Mouse (Mus musculus): ENCODE measurements around the gene Ssbp4. TPM values are rescaled to one million over a fixed set of nuclear protein-coding genes. Genes with fewer than 3 reads are reported as not detected.

Gene Ssbp4
- polyA plus RNA-seq, 1 experiment = 138 TPM

DNA sequence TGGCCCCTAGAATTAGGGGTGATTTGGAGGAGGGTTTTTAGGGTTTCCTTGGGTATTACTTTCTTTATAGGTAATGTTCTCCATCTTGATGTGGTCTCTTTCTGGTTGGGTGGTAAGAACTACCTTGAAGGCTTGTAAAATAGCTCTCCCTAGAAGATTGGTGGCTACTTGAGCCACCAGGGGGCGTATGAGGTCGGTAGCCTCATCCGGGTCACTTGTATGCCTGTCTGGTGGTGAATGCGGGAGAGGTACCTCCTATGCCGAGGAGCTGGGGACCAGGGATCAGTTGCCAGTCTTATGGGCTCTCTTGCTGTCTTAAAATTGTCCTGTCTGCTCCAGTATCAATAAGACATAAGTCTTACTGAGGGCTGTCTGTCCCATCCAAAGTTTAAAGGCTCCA lies 16.4 kb upstream of the Ssbp4 start:
- no peak overlapping the region for H3K4me3 ChIP-seq (ENCODE audit: low read depth, low read length)
- peaks cover 6% of the 10 kb centered on the region for H3K4me1 ChIP-seq (ENCODE audit: control insufficient read depth, insufficient read depth, insufficient read length, low read length)
- no peak overlapping the region for H3K27ac ChIP-seq (ENCODE audit: insufficient read depth, low read depth, low read length)
- no peaks in the 10 kb centered on the region for H3K27me3 ChIP-seq (ENCODE audit: control insufficient read depth, insufficient read depth, low read length)
- peak; percentile 75; the same call in 1 of the 2 replicates for TF ChIP-seq CTCF (IDR thresholded peaks at IDR 0.05; ENCODE audit: extremely low read depth, insufficient read length, insufficient replicate concordance, low read depth, low read length)
- TF ChIP-seq POLR2A (IDR thresholded peaks at IDR 0.05; ENCODE audit: low read depth, low read length) = no peak
- H3K36me3 ChIP-seq (ENCODE audit: control insufficient read depth, insufficient read depth, low read length) = no peaks in the 10 kb centered on the region
- WGBS = 3% methylated on average over 5 of the region's 5 CpGs

- Histone ChIP-seq H3K36me3 (ENCODE audit: control insufficient read depth, insufficient read depth, low read length) (no peaks in the 10 kb centered on the region), H3K27ac (ENCODE audit: insufficient read depth, low read depth, low read length) (no peak overlapping the region), H3K4me3 (ENCODE audit: low read depth, low read length) (no peak overlapping the region), H3K27me3 (ENCODE audit: control insufficient read depth, insufficient read depth, low read length) (no peaks in the 10 kb centered on the region), H3K4me1 (ENCODE audit: control insufficient read depth, insufficient read depth, insufficient read length, low read length) (peaks cover 2% of the 10 kb centered on the region)
- 25% methylated on average over 3 of the region's 3 CpGs for WGBS
- TF ChIP-seq POLR2A (IDR thresholded peaks at IDR 0.05; ENCODE audit: low read depth, low read length) = no peak
- no peak for TF ChIP-seq CTCF (IDR thresholded peaks at IDR 0.05; ENCODE audit: extremely low read depth, insufficient read length, insufficient replicate concordance, low read depth, low read length)
Measured at GRCm38 (mm10) chr8:70622220-70622619, 13.5 kb upstream of the Ssbp4 start.

DNA sequence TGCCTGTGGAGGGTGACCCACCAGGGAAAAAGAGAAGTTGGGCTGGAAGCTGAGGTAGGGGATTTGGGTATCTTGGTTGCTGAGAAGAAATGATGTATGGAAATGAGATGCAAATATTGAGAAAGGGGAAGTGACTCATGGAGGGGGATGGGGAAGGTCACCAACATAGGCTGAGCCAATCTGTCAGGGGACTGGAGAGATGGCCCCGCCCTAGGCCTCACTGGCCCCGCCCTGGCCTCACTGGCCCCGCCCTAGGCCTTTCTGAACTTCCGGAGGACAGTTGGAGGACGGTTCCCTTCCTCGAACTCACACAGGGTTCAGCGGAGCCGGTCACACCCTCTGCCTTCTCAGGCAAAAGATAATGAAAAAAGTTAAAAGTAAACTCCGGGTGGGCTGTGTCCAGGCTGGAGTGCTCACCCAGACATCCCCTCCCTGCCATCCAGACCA lies 10.2 kb upstream of the Ssbp4 start:
- Histone ChIP-seq H3K4me1 (ENCODE audit: control insufficient read depth, insufficient read depth, insufficient read length, low read length) (peaks cover 2% of the 10 kb centered on the region), H3K27me3 (ENCODE audit: control insufficient read depth, insufficient read depth, low read length) (no peaks in the 10 kb centered on the region), H3K27ac (ENCODE audit: insufficient read depth, low read depth, low read length) (no peak overlapping the region), H3K4me3 (ENCODE audit: low read depth, low read length) (peak overlapping the region; percentile 19), H3K36me3 (ENCODE audit: control insufficient read depth, insufficient read depth, low read length) (no peaks in the 10 kb centered on the region)
- TF ChIP-seq CTCF (IDR thresholded peaks at IDR 0.05; ENCODE audit: extremely low read depth, insufficient read length, insufficient replicate concordance, low read depth, low read length) = no peak
- no peak for TF ChIP-seq POLR2A (IDR thresholded peaks at IDR 0.05; ENCODE audit: low read depth, low read length)
- WGBS = 11% methylated on average over 9 of the region's 9 CpGs

- peak overlapping the region; percentile 41; the same call in 1 of the 2 replicates for H3K27ac ChIP-seq (ENCODE audit: insufficient read depth, low read depth, low read length)
- no peak for TF ChIP-seq POLR2A (IDR thresholded peaks at IDR 0.05; ENCODE audit: low read depth, low read length)
- TF ChIP-seq CTCF (IDR thresholded peaks at IDR 0.05; ENCODE audit: extremely low read depth, insufficient read length, insufficient replicate concordance, low read depth, low read length) = no peak
- no peaks in the 10 kb centered on the region for H3K27me3 ChIP-seq (ENCODE audit: control insufficient read depth, insufficient read depth, low read length)
- H3K4me1 ChIP-seq (ENCODE audit: control insufficient read depth, insufficient read depth, insufficient read length, low read length) = peaks cover 2% of the 10 kb centered on the region
- peak overlapping the region; percentile 48 for H3K4me3 ChIP-seq (ENCODE audit: low read depth, low read length)
- H3K36me3 ChIP-seq (ENCODE audit: control insufficient read depth, insufficient read depth, low read length) = no peaks in the 10 kb centered on the region
- WGBS = 86% methylated on average over 11 of the region's 11 CpGs
Measured at GRCm38 (mm10) chr8:70617985-70618384, 9.3 kb upstream of the Ssbp4 start.

DNA sequence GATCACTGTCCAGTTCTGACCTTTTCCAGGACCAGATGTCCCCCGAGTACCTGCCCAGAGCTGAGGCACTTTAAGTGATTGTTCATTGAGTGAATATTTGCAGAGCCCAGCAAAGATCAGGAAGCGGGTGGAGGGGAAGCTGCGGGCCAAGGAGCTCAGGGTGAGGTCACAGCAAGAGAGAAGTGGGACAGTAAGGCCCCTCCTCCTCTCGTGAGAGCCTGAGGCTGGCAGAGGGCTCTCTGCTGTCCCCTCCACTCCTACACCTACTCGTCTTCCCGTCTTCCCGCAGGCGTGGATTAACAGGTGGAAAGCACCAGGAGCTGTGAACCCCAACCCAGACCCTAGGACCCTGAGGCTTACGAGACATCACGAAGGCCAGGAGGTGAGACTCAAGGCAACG lies 8.0 kb upstream of the Ssbp4 start:
- TF ChIP-seq POLR2A (IDR thresholded peaks at IDR 0.05; ENCODE audit: low read depth, low read length) (no peak), CTCF (IDR thresholded peaks at IDR 0.05; ENCODE audit: extremely low read depth, insufficient read length, insufficient replicate concordance, low read depth, low read length) (no peak)
- peak overlapping the region; percentile 48 for H3K4me3 ChIP-seq (ENCODE audit: low read depth, low read length)
- 61% methylated on average over 11 of the region's 11 CpGs for WGBS
- H3K27me3 ChIP-seq (ENCODE audit: control insufficient read depth, insufficient read depth, low read length) = no peaks in the 10 kb centered on the region
- H3K36me3 ChIP-seq (ENCODE audit: control insufficient read depth, insufficient read depth, low read length) = no peaks in the 10 kb centered on the region
- peaks cover 3% of the 10 kb centered on the region for H3K4me1 ChIP-seq (ENCODE audit: control insufficient read depth, insufficient read depth, insufficient read length, low read length)
- peak overlapping the region; percentile 48 for H3K27ac ChIP-seq (ENCODE audit: insufficient read depth, low read depth, low read length)

GRCm38 (mm10) chr8:70615894-70616293 lies 7.2 kb upstream of the Ssbp4 start, which contains the start of gene Lrrc25:
Gene Lrrc25 (plus strand): TSS chr8:70616155.
- TF ChIP-seq POLR2A (IDR thresholded peaks at IDR 0.05; ENCODE audit: low read depth, low read length) (no peak), CTCF (IDR thresholded peaks at IDR 0.05; ENCODE audit: extremely low read depth, insufficient read length, insufficient replicate concordance, low read depth, low read length) (no peak)
- H3K27ac ChIP-seq (ENCODE audit: insufficient read depth, low read depth, low read length) = peak within 1 kb of the TSS; percentile 63
- H3K36me3 ChIP-seq (ENCODE audit: control insufficient read depth, insufficient read depth, low read length) = no peaks in the 10 kb centered on the region
- H3K27me3 ChIP-seq (ENCODE audit: control insufficient read depth, insufficient read depth, low read length) = no peaks in the 10 kb centered on the region
- H3K4me1 ChIP-seq (ENCODE audit: control insufficient read depth, insufficient read depth, insufficient read length, low read length) = peaks cover 7% of the 10 kb centered on the region
- H3K4me3 ChIP-seq (ENCODE audit: low read depth, low read length) = peak within 1 kb of the TSS; percentile 48
- 67% methylated on average over 3 of the region's 3 CpGs for WGBS

- no peak overlapping the region for H3K4me3 ChIP-seq (ENCODE audit: low read depth, low read length)
- no peaks in the 10 kb centered on the region for H3K36me3 ChIP-seq (ENCODE audit: control insufficient read depth, insufficient read depth, low read length)
- TF ChIP-seq CTCF (IDR thresholded peaks at IDR 0.05; ENCODE audit: extremely low read depth, insufficient read length, insufficient replicate concordance, low read depth, low read length) = no peak
- no peak for TF ChIP-seq POLR2A (IDR thresholded peaks at IDR 0.05; ENCODE audit: low read depth, low read length)
- no peak overlapping the region for H3K27ac ChIP-seq (ENCODE audit: insufficient read depth, low read depth, low read length)
- peaks cover 10% of the 10 kb centered on the region for H3K4me1 ChIP-seq (ENCODE audit: control insufficient read depth, insufficient read depth, insufficient read length, low read length)
- no peaks in the 10 kb centered on the region for H3K27me3 ChIP-seq (ENCODE audit: control insufficient read depth, insufficient read depth, low read length)
- 87% methylated on average over 8 of the region's 8 CpGs for WGBS
Measured at GRCm38 (mm10) chr8:70615281-70615680, 6.6 kb upstream of the Ssbp4 start.
